Mouse (Mus musculus) embryo, embryonic 9.5 days (tissue): ENCODE results near the gene Sart3.
A peak's percentile ranks its signal among the peaks of the same experiment; 100 is the strongest.
"Not testable (repeated sequence)": the region's sequence is repeated elsewhere in the genome, so short reads cannot be mapped to it uniquely, and the experiment has no call there.

Source experiments
- DNase-seq: peaks from one replicate; pipeline ENCODE4 v3.0.0-alpha.2; 2017; ENCODE audit errors: extremely low spot score

The Sart3 gene

GRCm38 (mm10) chr5:113790453-113791196, 18.3 kb upstream of the Sart3 start:
- no peak for DNase-seq

GRCm38 (mm10) chr5:113789075-113789788, 16.9 kb upstream of the Sart3 start:
- DNase-seq: no peak

GRCm38 (mm10) chr5:113788645-113789044, 16.3 kb upstream of the Sart3 start:
- peak; percentile 42 for DNase-seq

GRCm38 (mm10) chr5:113786985-113787384, 14.7 kb upstream of the Sart3 start:
- no peak for DNase-seq

- not testable (repeated sequence) for DNase-seq
Observed at GRCm38 (mm10) chr5:113784104-113784503, 11.8 kb upstream of the Sart3 start.

GRCm38 (mm10) chr5:113783581-113784001, 11.3 kb upstream of the Sart3 start:
- peak; percentile 57 for DNase-seq

GRCm38 (mm10) chr5:113782624-113783023, 10.3 kb upstream of the Sart3 start:
- no peak for DNase-seq

- no peak for DNase-seq
Observed at GRCm38 (mm10) chr5:113781875-113782274, 9.6 kb upstream of the Sart3 start.

- DNase-seq: no peak
Observed at GRCm38 (mm10) chr5:113781254-113781653, 8.9 kb upstream of the Sart3 start.

- DNase-seq: no peak
Observed at GRCm38 (mm10) chr5:113780763-113781162, 8.5 kb upstream of the Sart3 start.

GRCm38 (mm10) chr5:113780082-113780752, 7.9 kb upstream of the Sart3 start:
- no peak for DNase-seq

- DNase-seq: no peak
Observed at GRCm38 (mm10) chr5:113779569-113779968, 7.3 kb upstream of the Sart3 start.

GRCm38 (mm10) chr5:113777728-113778127, 5.4 kb upstream of the Sart3 start:
- not testable (repeated sequence) for DNase-seq

GRCm38 (mm10) chr5:113776896-113777226, 4.6 kb upstream of the Sart3 start:
- no peak for DNase-seq

- no peak for DNase-seq
Observed at GRCm38 (mm10) chr5:113776128-113776895, 4.0 kb upstream of the Sart3 start.

GRCm38 (mm10) chr5:113775585-113775984, 3.3 kb upstream of the Sart3 start:
- no peak for DNase-seq

GRCm38 (mm10) chr5:113773664-113774063, 1.4 kb upstream of the Sart3 start:
- peak; percentile 86 for DNase-seq

- no peak for DNase-seq
Observed at GRCm38 (mm10) chr5:113772905-113773519, 702 bp upstream of the Sart3 start.

- peak; percentile 90 for DNase-seq
Observed at GRCm38 (mm10) chr5:113771213-113772162, 822 bp downstream of the Sart3 start.

- DNase-seq: no peak
Observed at GRCm38 (mm10) chr5:113768806-113769205, 3.5 kb downstream of the Sart3 start.
